In the genomic region with DNA sequence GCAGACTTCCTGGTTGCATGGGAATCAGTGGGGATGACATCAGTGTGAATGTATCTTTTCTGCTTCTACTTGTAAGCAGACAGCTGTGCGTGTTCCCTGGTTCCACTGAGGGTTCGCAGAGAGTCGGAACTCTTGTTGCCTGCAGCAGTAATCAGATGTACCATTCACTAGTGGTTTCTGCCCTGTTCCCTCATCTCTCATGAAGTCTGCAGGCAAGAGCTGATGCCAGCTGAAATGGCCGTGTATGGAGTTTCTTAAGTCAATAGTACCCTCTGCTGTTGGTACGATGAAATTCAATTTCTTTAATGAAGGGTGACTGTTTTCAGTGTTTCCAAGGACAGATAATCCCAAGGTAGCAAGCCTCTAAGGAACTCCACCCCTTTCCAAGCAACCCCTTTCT, we compare ENCODE assay signal across 8 mouse cellular contexts. TPM values are rescaled to one million over a fixed set of nuclear protein-coding genes. Genes with fewer than 3 reads are reported as not detected.
DNase-seq lines count a peak whose midpoint lies in the region; ATAC-seq lines count a peak whose summit lies in the region.

No protein-coding gene starts in this region.

- no peak for DNase-seq in cerebellum, postnatal 36 days
- peak; percentile 6 to 36 for DNase-seq in urinary bladder, adult 18-20 months (ENCODE audit: low spot score in 2 of 2)
- no peak for DNase-seq in urinary bladder, adult 2 months (ENCODE audit: low spot score)
- peak; percentile 15 to 23 for DNase-seq in heart, adult 9 months (ENCODE audit: low spot score in 2 of 2)
- peak; percentile 16 to 18 for DNase-seq in left cerebral cortex, adult 18-20 months (ENCODE audit: low spot score in 2 of 2)
- DNase-seq in retina, postnatal 7 days (ENCODE audit: low read depth, low spot score), result peak; percentile 31
- DNase-seq in spleen, adult 18-20 months, result no peak

- ATAC-seq in cerebellum, adult (ENCODE audit: insufficient number of reproducible peaks, low FRiP score, low TSS enrichment), result 0 out of 2 replicates have a peak, but pooled peaks have one; percentile 67

RNA-seq across cellular contexts. Expression of gene Vangl1, which starts 38.4 kb away (rescaled TPM):
- 22.2 and 30.7 TPM in 2 replicates for polyA plus RNA-seq in urinary bladder, adult 2 months (2012; rRNA removed)
- 1 to 10 TPM; 4.3 to 5.1 TPM for total RNA-seq in left cerebral cortex, adult 18-20 months (2021)

Comparison
In these comparisons a context has a peak if more than half of its experiments do, and no peak if none do; other contexts are left out.
1. DNase-seq: peak in urinary bladder, adult 18-20 months (2 of 2), heart, adult 9 months (2 of 2), left cerebral cortex, adult 18-20 months (2 of 2) and retina, postnatal 7 days (single experiment); none in cerebellum, postnatal 36 days (0 of 2), urinary bladder, adult 2 months (single experiment) and spleen, adult 18-20 months (0 of 2).